Mouse (Mus musculus) urinary bladder, adult 18-20 months (tissue): Measurements from ENCODE around the gene Atic.

Source experiments
- DNase-seq, 2 experiments: peaks; one replicate each; pipeline ENCODE4 v3.0.0; 2022; ENCODE audit warnings: low spot score in 2 of 2, mixed read lengths in 2 of 2

The Atic gene

DNA sequence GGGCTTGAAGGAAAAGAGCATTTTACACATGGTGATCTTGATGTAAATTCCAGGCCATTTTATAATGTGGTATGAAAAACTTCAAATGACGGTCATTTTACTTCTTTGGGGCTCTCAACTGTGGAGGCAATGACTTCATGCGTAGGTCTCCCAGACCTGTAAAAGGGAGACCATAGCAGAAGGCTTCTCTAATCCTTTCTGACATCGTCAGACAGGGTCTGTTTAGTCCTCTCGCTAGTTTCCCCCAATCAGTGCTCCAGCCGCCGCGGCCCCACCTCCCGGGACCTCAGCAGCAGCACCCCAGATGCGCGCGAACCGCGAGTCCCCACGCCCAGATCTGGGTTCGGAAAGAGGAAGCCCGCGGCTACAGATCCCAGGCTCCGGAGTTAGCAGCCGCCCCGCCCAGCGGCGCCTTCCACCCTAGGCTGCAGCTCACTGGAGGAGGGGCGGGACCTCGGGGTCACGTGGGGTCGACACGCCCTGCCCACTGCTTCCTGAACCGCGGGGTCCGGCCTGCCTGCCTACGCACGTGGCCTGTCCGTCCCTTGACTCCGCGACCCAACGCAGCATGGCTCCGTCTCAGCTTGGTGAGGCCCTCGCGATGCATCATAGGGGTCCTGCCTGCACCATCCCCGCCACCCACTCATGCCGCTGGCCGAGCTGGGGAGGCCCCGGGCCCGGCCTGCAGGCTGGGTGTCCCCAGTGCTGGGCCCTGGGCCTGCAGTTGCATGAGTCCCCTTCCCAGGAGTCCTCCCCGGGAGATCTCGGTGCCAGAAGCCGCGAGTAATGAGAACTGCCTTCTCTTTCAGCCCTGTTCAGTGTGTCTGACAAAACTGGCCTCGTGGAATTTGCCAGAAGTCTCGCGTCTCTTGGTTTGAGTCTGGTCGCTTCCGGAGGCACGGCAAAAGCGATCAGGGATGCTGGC lies at the start of gene Atic:
Gene Atic, plus strand, starts transcription at position 463 of the 925 bp plus-strand sequence.
- peak; percentile 87 to 88 for DNase-seq

DNA sequence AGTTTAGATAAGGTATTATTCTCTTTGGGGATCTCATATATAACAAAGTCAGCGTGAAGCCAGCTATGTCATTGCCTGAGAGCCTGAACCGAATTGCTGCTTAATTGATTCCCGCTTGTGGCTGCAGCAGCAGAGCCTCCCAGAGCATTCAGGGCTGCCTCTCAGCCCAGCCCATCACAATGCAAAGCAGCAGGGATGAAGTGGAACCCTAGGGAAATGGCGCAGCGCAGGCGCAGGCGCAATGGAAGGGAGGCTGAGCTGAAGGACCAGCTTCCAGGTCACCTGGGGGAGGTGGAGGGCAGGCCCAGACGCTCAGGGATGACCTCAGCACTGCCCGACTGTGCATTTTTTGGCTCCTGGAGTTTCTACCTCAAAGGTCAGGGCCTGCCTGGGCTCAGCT lies 49.7 kb upstream of the Atic start:
- no peak for DNase-seq

DNA sequence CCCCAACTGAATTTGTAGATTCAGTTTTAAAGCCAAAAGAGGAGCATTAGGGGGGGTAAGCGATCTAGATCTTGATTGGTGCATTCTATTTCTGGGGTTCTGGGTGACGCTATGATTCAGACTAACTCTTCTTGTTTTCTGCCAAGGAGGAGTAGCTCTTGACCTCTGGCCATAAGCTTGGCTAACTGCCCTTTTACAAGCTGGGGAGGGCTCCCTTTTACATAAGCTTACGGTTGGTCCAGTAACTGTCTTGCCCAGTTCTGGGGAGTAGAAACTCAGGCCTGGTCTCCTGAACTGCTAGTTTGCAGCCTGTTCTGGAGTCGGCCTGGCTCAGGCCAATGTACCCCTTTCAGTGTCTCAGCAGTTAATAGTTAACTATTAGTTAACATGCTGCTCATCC lies 41.9 kb upstream of the Atic start:
- no peak for DNase-seq

DNA sequence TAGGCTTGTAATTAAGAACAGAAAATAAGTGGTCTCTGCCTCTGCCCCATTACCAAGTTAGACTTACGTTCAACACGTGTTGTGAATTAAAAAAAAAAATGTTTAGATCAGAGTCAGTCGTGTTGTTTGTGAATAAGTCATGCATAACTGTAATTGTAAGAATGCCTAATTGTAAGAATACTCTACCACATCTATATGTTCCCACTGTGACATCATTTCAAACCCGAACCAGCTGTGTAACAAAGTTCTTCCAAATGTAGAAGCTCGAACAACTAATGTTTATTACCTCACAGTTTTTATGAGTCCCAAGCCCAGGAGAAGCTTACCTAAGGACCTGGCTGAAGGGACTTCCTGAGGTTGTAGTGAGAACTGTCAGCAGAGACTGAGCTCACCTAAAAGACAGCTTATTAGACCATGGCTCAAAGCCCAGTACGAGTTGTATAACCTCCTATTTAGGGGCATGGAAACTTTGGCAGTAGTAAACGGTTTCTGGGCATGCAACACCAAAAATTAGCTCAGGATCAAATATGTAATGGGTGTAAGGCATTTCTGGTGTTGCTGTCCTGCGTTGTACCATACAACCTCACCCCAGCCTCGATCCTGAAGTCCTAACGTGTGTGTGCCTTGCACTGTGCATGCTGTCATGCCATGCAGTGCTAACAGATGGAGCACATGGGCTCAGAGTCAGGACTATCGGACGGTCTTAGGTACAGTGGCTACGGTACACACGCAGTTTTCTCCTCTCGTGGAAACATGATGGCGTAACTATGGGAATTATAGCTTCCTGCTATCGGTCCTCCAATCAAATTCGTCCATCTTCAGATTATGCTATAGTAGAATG lies 27.9 kb upstream of the Atic start:
- DNase-seq, result no peak

DNA sequence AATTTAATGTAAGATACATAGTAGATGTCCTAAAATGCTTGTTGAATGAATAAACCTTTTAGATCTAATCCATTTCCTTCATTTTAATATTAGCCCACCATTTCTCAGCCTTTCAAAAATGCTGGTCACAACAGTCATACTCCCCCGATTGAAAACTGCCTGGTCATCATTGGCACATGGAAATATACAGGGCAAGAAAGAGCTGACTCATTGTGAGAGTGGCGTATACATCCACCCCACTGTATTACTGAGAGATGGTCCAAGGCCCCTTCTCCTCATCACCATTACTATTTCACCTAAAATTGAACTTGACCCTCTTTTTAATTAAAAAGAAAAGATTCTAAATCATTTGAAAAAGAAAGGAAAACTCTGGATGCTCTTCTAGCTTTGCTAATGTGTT lies 26.2 kb upstream of the Atic start:
- no peak for DNase-seq

DNA sequence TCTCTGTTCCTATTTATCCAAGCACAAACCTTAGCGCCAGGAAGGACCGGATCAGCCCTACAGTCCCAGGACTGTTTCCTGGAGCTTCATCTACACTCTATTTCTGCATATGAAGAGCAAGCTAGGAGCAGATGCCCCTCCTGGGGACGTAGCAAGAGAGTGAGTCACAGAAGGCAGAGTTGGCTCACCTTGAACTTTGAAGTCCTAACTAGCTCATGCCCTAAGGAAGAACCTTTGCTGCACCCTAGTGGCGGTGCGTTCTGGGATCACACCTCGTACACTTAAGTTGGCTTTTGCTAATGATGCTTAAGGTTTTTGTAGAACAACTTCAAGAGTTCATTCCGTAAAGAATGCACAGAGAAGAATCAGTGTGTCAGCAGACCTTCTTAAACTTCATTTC lies 25.3 kb upstream of the Atic start:
- peak; percentile 23 to 65 for DNase-seq

DNA sequence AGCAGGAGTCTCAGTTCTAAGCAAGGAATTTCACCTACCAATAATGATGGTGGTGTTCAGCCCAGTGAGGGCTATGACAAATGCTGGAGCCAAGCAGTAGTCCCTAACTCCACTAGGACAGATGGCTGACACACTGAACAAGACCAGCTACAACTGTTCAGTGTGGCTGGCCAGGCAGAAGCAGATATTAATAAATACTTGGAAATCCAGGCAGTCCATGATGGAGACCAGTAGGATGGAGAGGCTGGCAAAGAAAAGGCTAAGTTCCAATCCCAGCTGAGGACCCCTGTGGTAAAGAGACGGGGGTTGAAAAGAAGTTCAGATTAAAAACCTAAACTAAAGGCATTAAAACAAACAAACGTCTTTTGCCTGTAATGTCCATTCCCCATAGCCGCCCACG lies 17.3 kb upstream of the Atic start:
- no peak for DNase-seq

DNA sequence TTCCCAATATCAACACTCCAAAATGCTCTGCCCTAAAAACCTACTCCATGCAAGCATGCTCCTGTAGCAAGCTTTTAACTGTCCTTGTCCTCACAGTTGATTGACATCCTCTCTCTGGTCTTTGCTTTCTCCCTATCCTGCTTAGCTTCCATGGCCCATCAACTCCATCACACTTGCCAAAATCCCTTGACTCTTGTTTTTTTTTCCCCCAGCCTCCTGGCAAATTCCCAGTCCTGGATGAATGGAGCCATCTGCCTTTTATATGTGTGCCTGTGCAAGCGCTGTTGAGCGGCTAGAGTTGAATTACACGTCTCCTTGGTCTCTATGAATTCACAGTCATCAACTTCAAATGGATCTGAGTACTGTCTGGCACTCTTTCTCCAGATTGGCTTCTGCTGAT lies 16.5 kb upstream of the Atic start:
- DNase-seq, result peak in 1 of 2 experiments; percentile 22

DNA sequence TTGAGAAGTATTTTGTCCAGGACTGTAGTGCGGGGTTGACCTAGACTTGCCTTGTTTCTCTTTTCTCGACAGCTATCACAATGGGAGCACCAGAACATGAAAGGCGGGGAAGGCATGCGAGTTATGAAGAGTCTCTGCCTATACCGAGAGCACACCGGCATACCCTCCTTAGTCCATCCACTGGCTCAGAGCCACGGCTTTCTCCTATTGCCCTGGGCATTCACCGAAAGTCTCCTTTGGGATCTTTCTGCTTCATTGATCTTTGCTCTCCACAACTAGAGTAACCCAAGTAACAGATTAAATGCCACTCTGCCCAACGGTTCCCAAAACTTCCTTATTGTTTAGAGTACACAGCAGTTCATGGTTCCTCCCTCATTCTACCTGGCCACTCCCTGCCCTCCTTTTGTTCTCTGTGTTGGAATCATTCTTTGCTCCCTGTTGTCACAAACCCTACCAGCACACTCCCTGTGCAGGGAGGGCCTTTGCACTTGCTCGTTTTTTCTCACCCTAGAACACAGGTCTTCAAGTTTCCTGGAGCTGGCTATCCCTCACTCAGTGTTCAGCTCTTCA lies 6.2 kb upstream of the Atic start:
- no peak for DNase-seq

DNA sequence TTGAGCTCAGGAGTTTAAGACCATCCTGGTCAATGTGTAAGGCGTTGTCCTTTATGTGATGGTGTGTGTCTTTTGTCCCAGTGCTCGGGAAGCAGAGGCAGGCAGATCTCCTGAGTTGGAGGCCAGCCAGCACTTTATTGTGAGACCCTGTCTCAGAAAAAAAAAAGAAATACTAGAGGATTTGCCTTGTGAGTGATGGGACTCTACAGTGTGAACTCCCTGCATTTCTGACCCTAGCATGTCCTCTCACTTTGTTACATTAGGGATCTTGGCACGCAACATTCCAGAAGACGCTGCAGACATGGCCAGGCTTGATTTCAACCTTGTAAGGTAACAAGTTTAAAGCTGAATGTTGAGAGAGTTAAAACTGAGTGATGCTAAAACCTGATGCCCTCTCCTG lies 3.7 kb downstream of the Atic start:
- DNase-seq, result no peak

DNA sequence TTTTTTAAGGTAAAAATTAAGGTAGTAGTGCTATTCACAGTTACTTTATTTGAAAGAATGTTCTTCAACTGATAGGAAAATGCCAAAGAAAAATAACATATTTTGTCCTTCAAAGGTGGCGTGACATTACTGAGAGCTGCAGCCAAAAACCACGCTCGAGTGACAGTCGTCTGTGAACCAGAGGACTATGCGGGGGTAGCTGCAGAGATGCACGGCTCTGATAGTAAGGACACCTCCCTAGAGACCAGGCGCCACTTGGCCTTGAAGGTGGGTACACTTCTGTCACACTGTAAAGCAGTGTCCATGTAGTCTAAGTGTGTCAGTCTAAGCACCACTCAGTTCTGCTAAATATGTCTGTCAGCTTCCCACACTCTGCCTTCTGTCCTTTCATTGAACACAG lies 7.3 kb downstream of the Atic start:
- DNase-seq, result no peak

DNA sequence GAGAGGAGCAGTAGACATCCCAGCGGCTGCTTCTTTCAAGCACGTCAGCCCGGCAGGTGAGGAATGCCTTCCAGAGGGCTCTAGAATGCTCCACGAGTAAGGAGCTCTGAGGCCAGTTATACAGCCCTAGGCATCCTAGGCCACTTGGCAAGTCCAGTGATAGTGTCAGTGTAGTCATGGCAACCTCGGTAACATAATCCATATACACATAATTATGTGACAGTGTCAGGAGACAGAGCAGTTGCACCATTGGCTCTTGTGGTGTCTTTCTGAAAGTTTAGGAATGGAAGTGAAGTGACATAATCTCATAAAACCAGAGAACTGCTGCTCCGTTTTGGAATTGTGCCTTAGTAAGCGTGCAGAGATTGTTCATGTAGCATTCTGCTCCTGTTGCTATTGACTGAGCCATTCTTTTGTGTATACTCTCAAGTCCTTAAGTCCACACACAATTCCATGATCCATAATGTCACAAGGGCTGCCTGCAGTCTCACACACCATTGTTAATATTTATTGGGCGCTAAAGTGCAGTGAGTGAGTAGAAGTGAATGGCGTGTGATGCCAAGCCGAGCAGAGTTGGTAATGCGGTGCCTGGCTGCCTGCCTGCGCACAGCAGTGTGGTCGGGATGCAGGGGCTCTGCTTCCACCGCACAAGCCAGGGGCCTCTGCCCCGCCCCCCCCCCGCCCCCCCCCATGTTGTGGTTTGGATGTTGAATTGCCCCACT lies 11.1 kb downstream of the Atic start:
- no peak for DNase-seq

DNA sequence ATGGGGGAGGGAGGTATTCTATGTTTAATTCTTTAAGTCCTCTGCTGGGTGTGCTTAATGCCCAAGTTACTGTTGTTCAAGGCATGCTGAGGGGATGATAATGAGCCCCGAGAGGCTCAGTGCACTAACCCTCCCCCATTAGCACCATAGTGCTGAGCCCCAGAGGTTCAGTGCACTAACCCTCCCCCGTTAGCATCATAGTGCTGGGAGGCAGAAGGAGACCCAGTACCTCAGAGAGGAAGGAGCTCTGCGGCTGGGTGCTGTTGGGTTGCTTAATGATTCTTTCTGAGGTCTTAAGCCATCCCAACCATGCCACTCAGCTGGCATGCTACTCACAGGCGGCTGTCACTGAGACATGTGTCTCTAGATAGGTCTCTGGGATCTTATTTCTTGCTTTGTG lies 13.2 kb downstream of the Atic start:
- DNase-seq, result no peak

DNA sequence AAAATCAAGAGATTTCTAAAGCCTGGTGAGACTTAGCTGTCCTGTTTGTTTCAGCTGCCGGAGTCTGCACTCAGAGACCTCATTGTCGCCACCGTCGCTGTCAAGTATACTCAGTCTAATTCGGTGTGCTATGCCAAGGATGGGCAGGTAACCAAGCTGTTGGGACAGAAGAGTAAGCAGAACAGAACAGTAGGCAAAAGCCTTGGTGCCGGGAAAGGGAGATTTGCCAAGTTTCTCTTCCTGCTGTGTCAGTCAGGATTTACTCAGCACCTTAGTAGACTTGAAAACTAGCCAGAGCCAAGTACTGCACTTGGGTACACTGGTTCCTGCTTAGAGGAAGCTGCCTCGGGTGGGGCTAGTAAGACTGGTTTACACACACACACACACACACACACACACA lies 19.0 kb downstream of the Atic start:
- no peak for DNase-seq

DNA sequence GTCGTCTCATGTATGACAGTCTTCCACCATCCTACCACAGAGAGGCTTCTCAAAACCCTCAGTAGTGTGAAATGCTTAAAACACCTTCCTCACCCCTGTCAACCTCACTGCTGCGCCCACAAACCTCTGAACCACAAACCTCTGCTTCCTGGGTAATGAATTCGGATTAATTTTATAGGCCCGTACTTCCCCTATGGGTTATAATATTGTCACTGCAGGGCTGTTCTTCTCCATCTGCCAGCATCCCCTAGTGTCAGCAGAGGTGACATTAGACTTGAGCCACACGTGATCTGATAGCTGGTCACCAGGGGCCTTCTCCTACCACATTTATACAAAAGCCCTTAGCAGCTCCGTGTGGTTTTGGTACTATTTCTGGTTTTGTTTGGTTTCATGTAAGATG lies 19.9 kb downstream of the Atic start:
- DNase-seq, result no peak

DNA sequence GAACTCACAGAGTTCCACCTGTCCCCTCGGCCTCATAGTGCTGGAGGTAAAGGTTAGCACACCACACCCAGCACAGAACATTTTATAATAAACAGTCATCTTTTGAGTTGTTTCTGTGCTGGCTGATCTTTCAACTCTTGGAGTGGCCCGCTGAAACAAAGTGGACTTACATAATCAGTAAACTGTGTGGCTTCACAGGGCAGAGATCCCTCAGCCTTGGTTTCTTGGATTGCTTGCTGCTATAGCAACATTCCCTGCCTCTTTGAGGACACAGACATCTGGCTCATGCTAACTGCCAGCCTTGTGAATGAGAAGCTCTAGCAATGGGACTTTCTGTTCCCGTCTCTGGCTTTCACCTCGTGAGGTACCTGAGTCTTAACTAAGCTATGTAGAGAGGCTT lies 22.6 kb downstream of the Atic start:
- DNase-seq, result peak in 1 of 2 experiments; percentile 8

DNA sequence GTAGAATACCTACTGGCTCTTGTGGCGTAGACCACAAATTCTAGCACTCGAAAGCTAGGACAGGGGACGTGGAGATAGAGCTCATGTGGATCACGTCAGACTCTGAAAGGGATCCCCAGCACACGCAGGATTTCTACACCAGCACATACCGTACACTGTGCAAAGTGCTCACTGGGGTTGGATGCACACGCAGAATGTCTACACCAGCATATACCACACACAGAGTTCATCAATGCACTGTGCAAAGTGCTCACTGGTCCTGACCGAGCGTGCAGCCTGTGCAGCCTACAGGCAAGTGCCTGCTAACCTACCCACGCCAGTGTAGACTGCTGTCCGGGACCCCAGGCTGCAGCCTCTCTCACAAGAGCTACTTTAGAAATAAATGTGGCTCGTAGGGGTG lies 23.5 kb downstream of the Atic start:
- no peak for DNase-seq

DNA sequence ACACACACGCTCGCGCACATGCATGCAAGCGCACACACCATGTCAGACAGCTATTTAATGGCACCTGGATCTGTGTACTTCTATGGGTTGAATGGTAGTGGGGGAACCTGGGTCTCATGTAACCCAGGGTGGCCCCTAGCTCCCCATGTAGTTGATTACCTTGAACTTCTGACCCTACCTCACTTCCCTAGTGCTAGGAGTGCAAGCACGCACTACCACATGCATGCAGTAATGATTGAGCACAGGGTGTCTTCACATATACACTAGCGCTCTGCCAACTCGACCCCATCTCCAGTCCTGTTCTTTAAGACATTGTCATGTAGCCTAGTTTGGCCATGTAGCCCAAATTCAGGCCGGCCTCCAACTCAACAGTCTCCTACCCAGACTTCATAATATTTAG lies 26.4 kb downstream of the Atic start:
- no peak for DNase-seq

DNA sequence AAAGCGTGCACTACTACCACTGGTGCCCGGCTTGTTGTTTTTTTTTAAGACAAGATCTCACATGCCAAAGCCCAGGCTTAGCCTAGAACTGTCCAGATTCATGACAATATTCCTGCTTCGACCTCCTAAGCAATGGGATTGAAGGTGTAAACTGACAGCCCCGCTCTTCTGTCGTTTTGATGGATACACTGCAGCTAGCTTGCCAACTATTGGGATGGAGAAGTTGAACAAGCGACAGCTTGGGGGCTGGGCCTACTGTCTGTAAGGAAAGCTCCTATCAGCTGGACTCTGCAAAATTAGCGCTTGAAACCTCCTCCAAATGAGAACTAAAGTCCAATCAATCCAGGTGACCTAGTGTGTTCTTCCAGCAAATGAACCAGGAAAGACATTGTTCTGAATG lies 26.9 kb downstream of the Atic start:
- DNase-seq, result no peak

DNA sequence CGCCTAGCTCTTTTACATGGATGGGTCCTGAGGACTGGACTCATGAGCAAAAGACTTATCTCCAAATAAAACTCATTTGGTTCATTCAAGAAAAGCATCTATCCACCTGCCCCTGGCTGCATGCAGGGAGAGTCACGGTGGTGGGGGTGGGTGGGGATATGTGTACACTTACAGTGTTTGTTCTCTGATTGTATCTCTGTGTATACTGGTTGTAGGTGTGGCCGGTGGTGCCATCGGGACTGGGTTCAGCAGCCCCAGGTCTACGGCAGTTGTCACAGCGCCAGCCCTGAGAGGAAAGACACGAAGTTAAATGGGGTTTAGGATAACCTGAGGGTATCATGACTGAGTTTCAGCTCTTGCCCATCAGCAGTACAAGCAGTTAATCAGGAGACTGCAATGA lies 29.7 kb downstream of the Atic start:
- DNase-seq, result peak; percentile 16 to 33

DNA sequence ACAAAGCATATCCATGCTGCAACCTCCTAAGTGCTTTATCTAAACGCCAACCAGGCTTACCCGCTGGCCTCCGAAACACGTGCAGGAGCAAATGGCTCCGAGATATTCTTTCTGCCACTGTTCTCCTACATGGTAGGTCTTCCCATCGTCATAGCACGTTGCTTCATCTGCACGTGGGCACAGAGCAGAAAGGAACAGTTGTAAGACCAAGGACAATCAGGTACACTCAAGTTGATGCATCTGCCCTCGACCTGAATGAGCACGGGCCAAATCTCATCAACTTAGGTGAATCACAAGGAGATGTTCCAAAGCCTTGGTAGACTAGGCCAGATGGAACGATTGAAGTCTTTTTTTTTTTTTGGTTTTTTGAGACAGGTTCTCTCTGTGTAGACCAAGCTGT lies 33.1 kb downstream of the Atic start:
- no peak for DNase-seq

DNA sequence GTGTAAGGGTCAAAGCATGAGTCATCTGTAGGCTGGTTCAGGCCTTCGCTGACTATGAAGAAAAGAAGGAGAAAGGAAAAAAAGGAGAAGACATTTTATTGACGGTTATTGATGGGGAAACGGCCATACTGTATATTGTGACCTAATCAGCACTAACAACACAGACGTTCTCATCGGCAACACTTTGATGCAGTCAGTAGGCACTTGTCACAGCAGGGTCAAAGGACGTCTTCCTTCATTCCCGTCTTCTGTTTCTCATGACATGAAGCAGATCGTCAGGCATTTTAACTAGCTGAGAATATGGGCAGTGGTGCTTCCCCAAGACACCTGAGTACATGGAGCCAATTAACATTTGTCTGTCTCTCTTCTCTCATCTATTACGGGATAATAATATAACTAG lies 36.2 kb downstream of the Atic start:
- DNase-seq, result no peak
